Mouse (Mus musculus) spleen, adult 2 months (tissue): Measurements from ENCODE around the gene Gm2a.

ENCODE experiments used
- CTCF ChIP-seq: fragments of 200-500 bp; IDR thresholded peaks from 2 replicates; pipeline ENCODE4 v1.5.1; 2011; ENCODE audit warnings: mild to moderate bottlenecking, inconsistent platforms; ENCODE audit not compliant: insufficient read depth, insufficient read length, insufficient replicate concordance; ENCODE audit errors: extremely low read depth
- POLR2A ChIP-seq: fragments of 200-500 bp; IDR thresholded peaks from 2 replicates; pipeline ENCODE4 v1.6.1; 2011; ENCODE audit warnings: low read depth, low read length, inconsistent platforms

DNA sequence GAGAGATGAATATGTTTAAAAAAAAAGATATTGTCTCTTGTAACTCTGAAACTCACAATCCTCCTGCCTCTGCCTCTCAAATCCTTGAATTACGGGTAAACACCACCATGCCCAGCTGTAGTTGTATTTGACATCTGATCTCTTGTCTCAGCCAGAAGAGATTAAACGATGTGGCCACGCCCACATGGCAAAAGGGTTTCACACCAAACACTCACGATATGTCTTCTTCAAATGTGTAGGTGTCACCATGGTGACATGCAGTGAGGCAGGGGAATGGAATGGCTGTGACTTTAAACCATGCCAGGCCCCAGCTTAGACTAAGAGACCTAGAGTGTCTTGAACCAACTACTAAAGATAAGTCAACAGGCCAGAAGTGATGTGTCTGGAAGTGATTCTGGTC, 31.0 kb upstream of the Gm2a start:
- TF ChIP-seq CTCF, result no peak
- TF ChIP-seq POLR2A, result no peak
